Mouse (Mus musculus) heart, embryonic 11.5 days (tissue): Measurements from ENCODE around the gene Defa21. TPM values are rescaled to one million over a fixed set of nuclear protein-coding genes. Genes with fewer than 3 reads are reported as not detected.
"Not testable (repeated sequence)": the region's sequence is repeated elsewhere in the genome, so short reads cannot be mapped to it uniquely, and the experiment has no call there.

Source experiments
- ATAC-seq: fragments of 200-750 bp; cut with Nextera tagmentation; replicated peaks from 2 replicates; pipeline ENCODE4 v1.8.0; 2017; ENCODE audit warnings: moderate library complexity; ENCODE audit not compliant: insufficient number of reproducible peaks, low FRiP score, low TSS enrichment
- H3K27ac ChIP-seq: fragments of 300-500 bp; sonication (generic); 2 replicates; pipeline ENCODE4 v1.5.1; 2014; ENCODE audit warnings: mild to moderate bottlenecking, low read depth, low read length
- H3K27me3 ChIP-seq: fragments of 300-500 bp; sonication (generic); 2 replicates; pipeline ENCODE4 v1.6.1; 2014; ENCODE audit warnings: mild to moderate bottlenecking, low read length, mixed read lengths; ENCODE audit not compliant: control insufficient read depth, insufficient read depth
- H3K36me3 ChIP-seq: fragments of 300-500 bp; sonication (generic); 2 replicates; pipeline ENCODE4 v1.6.1; 2014; ENCODE audit warnings: mild to moderate bottlenecking, low read length, moderate library complexity, mixed read lengths; ENCODE audit not compliant: control insufficient read depth, insufficient read depth
- H3K4me1 ChIP-seq: fragments of 300-500 bp; sonication (generic); 2 replicates; pipeline ENCODE4 v1.6.1; 2014; ENCODE audit warnings: low read length; ENCODE audit not compliant: control insufficient read depth, insufficient read depth
- H3K4me2 ChIP-seq: fragments of 300-500 bp; sonication (generic); 2 replicates; pipeline ENCODE4 v1.6.1; 2014; ENCODE audit warnings: mild to moderate bottlenecking, moderate library complexity
- H3K4me3 ChIP-seq: fragments of 300-500 bp; sonication (generic); 2 replicates; pipeline ENCODE4 v1.5.1; 2014; ENCODE audit warnings: low read depth, low read length
- H3K9ac ChIP-seq: fragments of 300-500 bp; sonication (generic); 2 replicates; pipeline ENCODE4 v1.6.1; 2014; ENCODE audit warnings: mild to moderate bottlenecking, low read depth, low read length, moderate library complexity
- H3K9me3 ChIP-seq: fragments of 300-500 bp; sonication (generic); replicated peaks from 2 replicates; pipeline ENCODE4 v1.6.1; 2016; ENCODE audit warnings: low read length; ENCODE audit not compliant: control insufficient read depth
- WGBS: fragments of 180-500 bp; shearing (Covaris S2); extraction: QIAGEN DNeasy Blood & Tissue Kit; methylation state at CpG from one replicate; pipeline ENCODE4 v1.1.7; 2014; ENCODE audit not compliant: insufficient replicate concordance; 5-methylcytosine and 5-hydroxymethylcytosine counted together
- polyA plus RNA-seq: library from polyadenylated mRNA; unstranded; fragments of >200 nt; fragmentation: Nextera tagmentation; extraction: Ambion mirVana; gene quantifications from 2 replicates; pipeline ENCODE4 v1.2.1, GENCODE M21; 2014

Gene Defa21
- not detected in 2 replicates for polyA plus RNA-seq

- ATAC-seq, H3K36me3 ChIP-seq, H3K27me3 ChIP-seq, H3K9ac ChIP-seq, H3K9me3 ChIP-seq, H3K27ac ChIP-seq, H3K4me3 ChIP-seq, H3K4me2 ChIP-seq, H3K4me1 ChIP-seq: not testable (repeated sequence)
- no CpG with 5 or more reads among the region's 1 CpGs for WGBS
These were observed at the start of gene Defa21 for GRCm38 (mm10) chr8:21025245-21025644. Gene Defa21, plus strand, starts transcription at chr8:21025545.

DNA sequence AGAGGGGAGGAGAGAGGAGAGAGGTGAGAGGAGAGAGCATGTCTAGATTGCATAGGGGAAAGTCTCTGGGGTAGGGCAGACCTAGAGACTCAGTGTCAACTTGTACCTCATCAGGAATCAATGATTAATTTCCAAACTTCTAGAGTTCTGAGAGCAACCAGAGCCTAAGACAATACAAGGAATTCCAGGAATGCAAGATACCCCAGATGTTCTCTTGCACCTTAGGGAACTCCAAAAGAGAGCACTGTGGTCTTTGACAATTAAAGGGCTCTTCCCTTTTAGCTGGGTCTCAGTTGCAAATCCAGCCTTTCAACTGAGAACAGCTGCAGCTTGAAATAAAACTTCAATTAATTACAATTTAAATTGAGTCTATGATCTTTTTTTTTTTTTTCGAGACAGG lies 45.5 kb upstream of the Defa21 start:
- no peaks in the 10 kb centered on the region for H3K36me3 ChIP-seq
- H3K9me3 ChIP-seq = peaks cover 3% of the 10 kb centered on the region; the same call in 1 of the 2 replicates
- H3K4me2 ChIP-seq = no peak overlapping the region
- WGBS = 34% methylated on average over 1 of the region's 1 CpGs
- no peaks in the 10 kb centered on the region for H3K4me1 ChIP-seq
- H3K9ac ChIP-seq = no peak overlapping the region
- ATAC-seq = no peak
- no peaks in the 10 kb centered on the region for H3K27me3 ChIP-seq
- H3K27ac ChIP-seq = no peak overlapping the region
- no peak overlapping the region for H3K4me3 ChIP-seq

GRCm38 (mm10) chr8:20994042-20994441 lies 31.3 kb upstream of the Defa21 start:
- not testable (repeated sequence) for H3K4me1 ChIP-seq, H3K9ac ChIP-seq, ATAC-seq

DNA sequence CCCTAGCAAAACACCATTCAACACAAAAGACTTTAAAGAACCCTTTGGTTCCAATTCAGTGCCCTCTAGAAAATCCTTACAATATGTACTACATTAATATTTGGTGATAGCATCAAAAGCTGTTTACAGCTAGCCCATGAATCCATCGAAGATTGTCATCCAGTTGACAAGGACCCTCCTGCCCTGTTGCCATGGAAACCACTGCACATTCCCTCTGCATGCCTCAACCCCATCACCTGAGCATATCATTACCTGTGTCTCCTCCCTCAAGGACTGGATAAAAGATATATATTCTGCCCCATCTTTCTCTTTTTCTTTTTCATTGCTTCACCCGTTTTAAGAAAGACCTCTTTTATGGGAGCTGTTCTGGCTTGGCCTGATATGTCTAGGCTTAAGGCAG lies 28.6 kb upstream of the Defa21 start:
- H3K9me3 ChIP-seq = 0 out of 2 replicates have a peak, but pooled peaks cover 3% of the 10 kb centered on the region
- H3K4me2 ChIP-seq = no peak overlapping the region
- WGBS = 77% methylated on average over 2 of the region's 2 CpGs
- H3K27ac ChIP-seq = no peak overlapping the region
- no peaks in the 10 kb centered on the region for H3K27me3 ChIP-seq
- H3K4me3 ChIP-seq = no peak overlapping the region
- H3K4me1 ChIP-seq = no peaks in the 10 kb centered on the region
- ATAC-seq = no peak
- H3K9ac ChIP-seq = no peak overlapping the region
- no peaks in the 10 kb centered on the region for H3K36me3 ChIP-seq

More at GRCm38 (mm10) chr8:20994042-20994441, 31.3 kb upstream of the Defa21 start:
- H3K9me3 ChIP-seq, H3K27me3 ChIP-seq, H3K27ac ChIP-seq, H3K36me3 ChIP-seq, H3K4me3 ChIP-seq, H3K4me2 ChIP-seq: not testable (repeated sequence)

DNA sequence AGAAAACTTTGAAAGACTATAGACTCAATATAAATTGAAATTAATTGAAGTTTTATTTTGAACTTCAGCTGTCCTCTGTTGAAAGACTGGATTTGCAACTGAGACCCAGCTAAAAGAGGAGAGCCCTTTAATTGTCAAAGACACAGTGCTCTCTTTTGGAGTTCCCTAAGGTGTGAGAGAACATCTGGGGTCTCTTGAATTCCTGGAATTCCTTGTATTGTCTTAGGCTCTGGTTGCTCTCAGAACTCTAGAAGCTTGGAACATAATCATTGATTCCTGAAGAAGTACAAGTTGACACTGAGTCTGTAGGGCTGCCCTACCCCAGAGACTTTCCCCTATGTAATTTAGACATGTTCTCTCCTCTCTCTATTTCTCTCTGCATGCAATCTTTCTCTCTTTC lies 28.1 kb upstream of the Defa21 start:
- no peaks in the 10 kb centered on the region for H3K27me3 ChIP-seq
- no peaks in the 10 kb centered on the region for H3K36me3 ChIP-seq
- no peak overlapping the region for H3K9ac ChIP-seq
- H3K4me3 ChIP-seq = no peak overlapping the region
- no peak for ATAC-seq
- no peak overlapping the region for H3K4me2 ChIP-seq
- H3K4me1 ChIP-seq = no peaks in the 10 kb centered on the region
- H3K27ac ChIP-seq = no peak overlapping the region
- H3K9me3 ChIP-seq = 0 out of 2 replicates have a peak, but pooled peaks cover 3% of the 10 kb centered on the region

DNA sequence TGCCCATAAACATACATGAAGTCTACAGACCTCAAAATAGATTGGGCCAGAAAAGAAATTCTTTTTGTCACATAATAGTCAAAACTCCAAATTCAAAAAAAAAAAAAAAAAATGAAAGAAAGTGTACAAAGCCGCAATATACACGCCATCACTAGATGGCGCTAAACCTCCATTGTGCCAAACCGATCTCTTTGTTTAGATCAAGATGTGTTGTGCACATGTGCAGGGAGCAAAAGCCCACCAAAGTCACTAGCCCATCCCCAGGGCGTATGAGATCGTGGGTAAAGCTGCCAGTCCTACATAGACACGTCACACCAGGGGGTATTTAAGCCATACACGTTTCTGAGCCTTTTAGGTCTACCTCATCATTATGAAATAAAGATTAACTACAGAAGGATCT lies 24.2 kb upstream of the Defa21 start:
- H3K27me3 ChIP-seq = no peaks in the 10 kb centered on the region
- H3K9ac ChIP-seq = no peak overlapping the region
- 52% methylated on average over 8 of the region's 8 CpGs for WGBS
- no peaks in the 10 kb centered on the region for H3K36me3 ChIP-seq
- H3K27ac ChIP-seq = no peak overlapping the region
- no peak for ATAC-seq
- no peak overlapping the region for H3K4me3 ChIP-seq
- H3K4me2 ChIP-seq = no peak overlapping the region
- peaks cover 5% of the 10 kb centered on the region; the same call in 1 of the 2 replicates for H3K9me3 ChIP-seq
- no peaks in the 10 kb centered on the region for H3K4me1 ChIP-seq

GRCm38 (mm10) chr8:21006801-21007200 lies 18.5 kb upstream of the Defa21 start:
- ATAC-seq = no peak
- Histone ChIP-seq H3K4me2 (no peak overlapping the region), H3K9me3 (peaks cover 5% of the 10 kb centered on the region), H3K27me3 (no peaks in the 10 kb centered on the region), H3K27ac (no peak overlapping the region), H3K9ac (no peak overlapping the region), H3K4me1 (no peaks in the 10 kb centered on the region), H3K4me3 (no peak overlapping the region), H3K36me3 (no peaks in the 10 kb centered on the region)
- WGBS = 30% methylated on average over 1 of the region's 1 CpGs

- H3K36me3 ChIP-seq, ATAC-seq, H3K4me1 ChIP-seq, H3K27me3 ChIP-seq, H3K4me3 ChIP-seq, H3K9ac ChIP-seq, H3K27ac ChIP-seq, H3K4me2 ChIP-seq, H3K9me3 ChIP-seq: not testable (repeated sequence)
- 45% methylated on average over 6 of the region's 6 CpGs for WGBS
These were observed 16.8 kb upstream of the Defa21 start for GRCm38 (mm10) chr8:21008578-21008977.

DNA sequence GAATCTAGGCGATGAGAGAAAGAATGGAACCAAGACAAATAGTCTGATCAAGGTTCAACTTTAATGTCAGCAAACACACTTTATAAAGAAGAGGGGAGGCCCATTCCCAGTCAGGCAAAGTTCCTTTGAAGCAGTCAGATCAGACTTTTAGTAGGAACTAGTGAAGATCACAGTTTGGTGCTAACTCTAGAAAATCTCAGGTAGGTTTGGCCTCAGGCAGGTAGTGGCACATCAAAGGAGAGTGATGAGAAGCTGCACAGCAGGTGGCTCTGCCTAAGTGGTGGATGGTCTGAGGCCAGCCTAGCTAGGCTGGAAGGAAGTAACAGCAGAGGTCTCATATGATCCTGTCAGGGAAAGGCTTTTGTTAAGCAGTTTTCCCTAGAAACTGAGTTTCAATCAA lies 14.8 kb upstream of the Defa21 start:
- not testable (repeated sequence) for H3K4me1 ChIP-seq, H3K9me3 ChIP-seq, H3K4me2 ChIP-seq, H3K27ac ChIP-seq, H3K36me3 ChIP-seq, H3K27me3 ChIP-seq, H3K4me3 ChIP-seq, H3K9ac ChIP-seq, ATAC-seq
- 58% methylated on average over 1 of the region's 1 CpGs for WGBS
